In the genomic region with DNA sequence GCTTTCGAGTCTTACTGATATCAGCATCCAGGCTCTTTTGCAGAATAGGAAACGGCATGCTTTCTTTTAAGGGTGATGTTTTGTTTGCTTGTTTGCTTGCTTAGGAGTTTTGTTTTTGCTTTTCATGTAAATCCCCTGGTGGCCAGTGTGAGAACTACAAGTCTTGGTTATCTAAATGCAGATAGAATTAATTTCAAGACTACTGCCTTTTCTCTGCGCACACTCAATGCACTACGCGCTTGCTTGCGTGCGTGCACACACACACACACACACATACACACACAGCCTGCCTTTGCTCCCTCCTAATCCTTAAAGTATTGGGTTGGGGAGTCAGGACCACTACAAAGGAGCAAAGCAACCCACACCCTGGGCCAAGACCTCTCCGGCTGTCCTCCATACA, we compare ENCODE assay signal across 8 mouse cellular contexts.
DNase-seq lines count a peak whose midpoint lies in the region.

No protein-coding gene starts in this region.

- peak; percentile 36 for DNase-seq in adrenal gland, postnatal 10 days
- no peak for DNase-seq in adrenal gland, adult 8-10 months
- peak; percentile 54 for DNase-seq in layer of hippocampus, adult 11-12 months (ENCODE audit: low spot score)
- DNase-seq in layer of hippocampus, adult 8-10 months (ENCODE audit: low spot score in 2 of 2), result no peak
- DNase-seq in B cell, adult 2 months, result peak; percentile 8 to 10
- DNase-seq in induced T-regulatory cell, adult 2 months (ENCODE audit: low read depth), result peak; percentile 31
- no peak for DNase-seq in adrenal gland, adult 2 months
- no peak for DNase-seq in gastrocnemius, postnatal 14 days

- intact Hi-C loops in gastrocnemius, postnatal 14 days (cut with DNase I; ENCODE audit: low total_unique reads), result no loop called here

Comparison
In these comparisons a context has a peak if more than half of its experiments do, and no peak if none do; other contexts are left out.
1. DNase-seq: peak in adrenal gland, postnatal 10 days (single experiment), layer of hippocampus, adult 11-12 months (single experiment), B cell, adult 2 months (2 of 2) and induced T-regulatory cell, adult 2 months (single experiment); none in adrenal gland, adult 8-10 months (single experiment), layer of hippocampus, adult 8-10 months (0 of 2), adrenal gland, adult 2 months (single experiment) and gastrocnemius, postnatal 14 days (single experiment).